In genomic region chr15:25525337-25525736, GRCm38 (mm10) we compare ENCODE assay signal across 15 mouse cellular contexts.
DNase-seq lines count a peak whose midpoint lies in the region; ATAC-seq and TF ChIP-seq lines count a peak whose summit lies in the region.
"Had no signal": no experiment of that assay in that cellular context is flagged by ENCODE, and none has a peak within 500 bp of the region (broad histone marks: within the 10 kb centered on the region; RNA-seq: fewer than 3 reads in every experiment).

No protein-coding gene starts in this region.

- no peak for ATAC-seq in forebrain, embryonic 12.5 days (ENCODE audit: low FRiP score)
- ATAC-seq: intestine, embryonic 16.5 days had no signal

- H3K27ac ChIP-seq in heart, adult 2 months, result peak overlapping the region; percentile 76
- H3K27ac ChIP-seq in forebrain, embryonic 12.5 days, result no peak overlapping the region
- H3K27ac ChIP-seq in forebrain, embryonic 10.5 days, result no peak overlapping the region
- H3K27ac ChIP-seq: hindbrain, embryonic 10.5 days; midbrain, embryonic 10.5 days; neural tube, embryonic 15.5 days had no signal

- intact Hi-C loops in heart, adult 2 months (cut with DNase I), result loop anchor here (2.0 kb wide), 2 partner anchors 13 to 55 kb away; no protein-coding TSS in a partner anchor
- intact Hi-C loops in heart, postnatal 14 days (cut with DNase I), result no loop called here

- no peak for TF ChIP-seq CTCF in heart, adult 2 months (IDR thresholded peaks at IDR 0.05)

- DNase-seq in heart, adult 2 months, result peak in 1 of 2 experiments; percentile 29
- DNase-seq in heart, postnatal 14 days, result no peak
- peak; percentile 59 for DNase-seq in R1 (ENCODE audit: low read depth, low spot score)
- peak; percentile 37 for DNase-seq in kidney, adult 9 months
- DNase-seq in lung, postnatal 14 days, result peak; percentile 24
- no peak for DNase-seq in testis, postnatal 14 days (ENCODE audit: low spot score)
- DNase-seq in forebrain, embryonic 10.5 days (ENCODE audit: extremely low spot score, low spot score), result no peak
- DNase-seq: cerebellum, adult 8-10 months had no signal

- 36% methylated on average over 7 of the region's 7 CpGs for WGBS in heart, adult 2 months
- 69% methylated on average over 7 of the region's 7 CpGs for WGBS in forebrain, embryonic 12.5 days
- 76% methylated on average over 7 of the region's 7 CpGs for WGBS in forebrain, embryonic 10.5 days

- H3K4me1 ChIP-seq in heart, adult 2 months (ENCODE audit: control insufficient read depth, insufficient read depth, low read length), result peaks cover 9% of the 10 kb centered on the region
- 0 out of 2 replicates have a peak, but pooled peaks cover 2% of the 10 kb centered on the region for H3K4me1 ChIP-seq in forebrain, embryonic 12.5 days
- no peaks in the 10 kb centered on the region for H3K4me1 ChIP-seq in forebrain, embryonic 10.5 days
- H3K4me1 ChIP-seq: hindbrain, embryonic 10.5 days; neural tube, embryonic 15.5 days had no signal

- H3K9me3 ChIP-seq in forebrain, embryonic 12.5 days, result no peaks in the 10 kb centered on the region
- no peaks in the 10 kb centered on the region for H3K9me3 ChIP-seq in forebrain, embryonic 10.5 days
- H3K9me3 ChIP-seq: hindbrain, embryonic 10.5 days; midbrain, embryonic 10.5 days; neural tube, embryonic 15.5 days had no signal

- H3K79me2 ChIP-seq in heart, adult 2 months (replicated peaks; ENCODE audit: control insufficient read depth, insufficient read depth, low read length), result no peaks in the 10 kb centered on the region

- peak; percentile 28; the same call in 1 of the 2 replicates for TF ChIP-seq POLR2A in heart, adult 2 months (IDR thresholded peaks at IDR 0.05; ENCODE audit: insufficient read depth, low read depth, low read length)

- TF ChIP-seq EP300 in heart, adult 2 months (IDR thresholded peaks at IDR 0.05; ENCODE audit: insufficient read depth, low read depth, low read length), result 0 out of 2 replicates have a peak, but pooled peaks have one; percentile 61

- peaks cover 11% of the 10 kb centered on the region for H3K36me3 ChIP-seq in heart, adult 2 months (ENCODE audit: control insufficient read depth, insufficient read depth, low read length)
- no peaks in the 10 kb centered on the region for H3K36me3 ChIP-seq in forebrain, embryonic 12.5 days (replicated peaks)
- no peaks in the 10 kb centered on the region for H3K36me3 ChIP-seq in forebrain, embryonic 10.5 days (replicated peaks)
- H3K36me3 ChIP-seq: G1E; hindbrain, embryonic 10.5 days; midbrain, embryonic 10.5 days; neural tube, embryonic 15.5 days had no signal

- H3K9ac ChIP-seq in heart, adult 2 months (ENCODE audit: low read depth, low read length), result no peak overlapping the region
- no peak overlapping the region for H3K9ac ChIP-seq in forebrain, embryonic 12.5 days
- H3K9ac ChIP-seq: neural tube, embryonic 15.5 days had no signal

- no peak overlapping the region for H3K4me3 ChIP-seq in heart, adult 2 months
- no peak overlapping the region for H3K4me3 ChIP-seq in forebrain, embryonic 12.5 days (replicated peaks)
- H3K4me3 ChIP-seq in forebrain, embryonic 10.5 days, result no peak overlapping the region
- H3K4me3 ChIP-seq: hindbrain, embryonic 10.5 days; midbrain, embryonic 10.5 days; neural tube, embryonic 15.5 days had no signal

- H3K4me2 ChIP-seq in forebrain, embryonic 12.5 days, result no peak overlapping the region
- H3K4me2 ChIP-seq: liver, embryonic 11.5 days; neural tube, embryonic 15.5 days had no signal

- H3K27me3 ChIP-seq in heart, adult 2 months (ENCODE audit: control insufficient read depth, insufficient read depth, low read length), result no peaks in the 10 kb centered on the region
- no peaks in the 10 kb centered on the region; the same call in 1 of the 2 replicates for H3K27me3 ChIP-seq in forebrain, embryonic 12.5 days
- no peaks in the 10 kb centered on the region for H3K27me3 ChIP-seq in forebrain, embryonic 10.5 days (ENCODE audit: poor library complexity, severe bottlenecking)
- H3K27me3 ChIP-seq: neural tube, embryonic 15.5 days had no signal

Comparison
In these comparisons a context has a peak if more than half of its experiments do, and no peak if none do; other contexts are left out.
1. DNase-seq: peak in R1 (single experiment), kidney, adult 9 months (single experiment) and lung, postnatal 14 days (single experiment); none in heart, postnatal 14 days (0 of 2), testis, postnatal 14 days (single experiment) and forebrain, embryonic 10.5 days (single experiment).